Mouse (Mus musculus) cerebellum, adult 2 months (tissue): ENCODE measurements around the gene Gpr4. TPM values are rescaled to one million over a fixed set of nuclear protein-coding genes. Genes with fewer than 3 reads are reported as not detected.

Source experiments
- DNase-seq, 2 experiments: peaks; one replicate each; pipeline ENCODE4 v3.0.0; 2021
- H3K27ac ChIP-seq: fragments of 200-500 bp; 2 replicates; pipeline ENCODE4 v1.5.1; 2012; ENCODE audit warnings: low read length, control low read depth, inconsistent platforms; ENCODE audit not compliant: insufficient read depth
- H3K27me3 ChIP-seq: fragments of 200-500 bp; 2 replicates; pipeline ENCODE4 v1.6.1; 2012; ENCODE audit warnings: inconsistent platforms, mild to moderate bottlenecking, low read length, moderate library complexity; ENCODE audit not compliant: control insufficient read depth, insufficient read depth
- H3K4me1 ChIP-seq: fragments of 200-500 bp; 2 replicates; pipeline ENCODE4 v1.6.1; 2011; ENCODE audit warnings: low read length; ENCODE audit not compliant: control insufficient read depth, insufficient read depth
- H3K4me3 ChIP-seq: fragments of 200-500 bp; replicated peaks from 2 replicates; pipeline ENCODE3; 2011; ENCODE audit warnings: mild to moderate bottlenecking, low read depth, low read length, control low read depth; ENCODE audit not compliant: insufficient read depth
- CTCF ChIP-seq: fragments of 200-500 bp; IDR thresholded peaks from 2 replicates; pipeline ENCODE4 v1.5.1; 2011; ENCODE audit warnings: low read depth, mild to moderate bottlenecking, control low read depth, low read length, moderate library complexity, borderline replicate concordance; ENCODE audit not compliant: insufficient read depth
- POLR2A ChIP-seq: fragments of 200-500 bp; IDR thresholded peaks from 2 replicates; pipeline ENCODE4 v1.6.1; 2011; ENCODE audit warnings: low read length, control low read depth, borderline replicate concordance; ENCODE audit not compliant: insufficient read depth
- WGBS: fragments of 180-500 bp; shearing (Covaris S2); methylation state at CpG from one replicate; pipeline ENCODE4 v1.1.7; 2018; 5-methylcytosine and 5-hydroxymethylcytosine counted together
- polyA plus RNA-seq: library from polyadenylated mRNA; depleted of rRNA; stranded (reverse); fragments of >200 nt; gene quantifications from 2 replicates; pipeline ENCODE4 v1.2.3, GENCODE M21; 2012

Gene Gpr4
- polyA plus RNA-seq, 1 experiment, result 5.1 TPM

- TF ChIP-seq CTCF (no peak), POLR2A (no peak)
These were observed 2.0 kb downstream of the Gpr4 start for GRCm38 (mm10) chr7:19214369-19214768.

DNA sequence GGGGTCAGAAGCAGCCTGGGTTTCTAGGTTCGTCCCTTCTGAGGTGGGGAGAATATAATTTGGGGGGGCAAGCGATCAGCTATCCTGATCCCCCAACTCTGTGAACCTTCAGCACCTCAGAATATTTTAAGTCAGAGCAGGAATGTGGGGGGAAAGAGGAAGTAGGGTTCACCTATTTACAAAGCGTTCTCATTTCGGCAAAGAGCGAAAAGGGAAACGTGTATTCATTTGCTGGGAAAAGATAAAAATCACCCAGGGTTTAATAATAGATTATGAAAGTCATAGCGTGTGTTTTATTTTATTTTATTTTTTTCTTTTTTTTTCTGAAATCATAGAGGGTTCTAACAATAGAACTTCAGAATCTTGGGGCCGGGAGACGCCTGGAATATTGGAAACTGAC, 2.6 kb downstream of the Gpr4 start:
- no peak for DNase-seq
- 72% methylated on average over 9 of the region's 9 CpGs for WGBS
- TF ChIP-seq POLR2A (no peak), CTCF (no peak)
- Histone ChIP-seq H3K27ac (no peak overlapping the region), H3K27me3 (no peaks in the 10 kb centered on the region), H3K4me1 (no peaks in the 10 kb centered on the region; the same call in 1 of the 2 replicates), H3K4me3 (no peak overlapping the region)

More at GRCm38 (mm10) chr7:19214369-19214768, 2.0 kb downstream of the Gpr4 start:
- 51% methylated on average over 7 of the region's 7 CpGs for WGBS
- Histone ChIP-seq H3K27ac (no peak overlapping the region), H3K4me3 (no peak overlapping the region), H3K4me1 (no peaks in the 10 kb centered on the region; the same call in 1 of the 2 replicates), H3K27me3 (no peaks in the 10 kb centered on the region)
- no peak for DNase-seq

DNA sequence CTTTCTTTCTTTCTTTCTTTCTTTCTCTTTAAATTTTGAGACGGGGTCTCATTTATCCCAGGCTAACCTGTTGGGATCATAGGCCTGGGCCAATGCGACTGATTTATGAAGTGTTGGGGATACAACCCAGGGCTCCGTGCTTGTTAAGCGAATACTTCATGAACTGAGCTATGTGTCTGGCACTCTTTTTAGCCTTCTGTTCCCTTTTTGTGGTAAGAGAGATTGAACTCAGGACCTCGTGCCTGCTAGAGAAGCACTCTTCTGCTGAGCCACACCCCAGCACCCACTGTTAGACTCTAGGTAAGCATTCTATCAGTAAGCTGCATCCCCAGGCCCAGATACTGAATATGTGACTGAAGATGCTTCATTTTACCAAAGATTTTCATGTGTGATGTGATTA, 5.2 kb downstream of the Gpr4 start:
- no peak for TF ChIP-seq POLR2A
- no peak for TF ChIP-seq CTCF
- no peak for DNase-seq
- Histone ChIP-seq H3K27me3 (no peaks in the 10 kb centered on the region), H3K4me3 (no peak overlapping the region), H3K4me1 (no peaks in the 10 kb centered on the region; the same call in 1 of the 2 replicates), H3K27ac (no peak overlapping the region)
- 64% methylated on average over 5 of the region's 5 CpGs for WGBS

- no peak overlapping the region for H3K4me3 ChIP-seq
- no peak for DNase-seq
- no peak overlapping the region for H3K27ac ChIP-seq
- 3% methylated on average over 2 of the region's 3 CpGs for WGBS
- no peak for TF ChIP-seq POLR2A
- TF ChIP-seq CTCF, result no peak
- H3K27me3 ChIP-seq, result no peaks in the 10 kb centered on the region
- H3K4me1 ChIP-seq, result no peaks in the 10 kb centered on the region; the same call in 1 of the 2 replicates
These were observed 5.6 kb downstream of the Gpr4 start for GRCm38 (mm10) chr7:19217944-19218343.

- no peaks in the 10 kb centered on the region for H3K4me1 ChIP-seq
- WGBS, result 71% methylated on average over 3 of the region's 3 CpGs
- H3K27ac ChIP-seq, result no peak overlapping the region
- DNase-seq, result no peak
- H3K4me3 ChIP-seq, result no peak overlapping the region
- no peaks in the 10 kb centered on the region for H3K27me3 ChIP-seq
- TF ChIP-seq POLR2A (no peak), CTCF (no peak)
These were observed 7.7 kb downstream of the Gpr4 start for GRCm38 (mm10) chr7:19220061-19220460.

- Histone ChIP-seq H3K4me1 (peaks cover 6% of the 10 kb centered on the region; the same call in 1 of the 2 replicates), H3K4me3 (no peak overlapping the region), H3K27ac (no peak overlapping the region), H3K27me3 (no peaks in the 10 kb centered on the region)
- no peak for DNase-seq
- TF ChIP-seq CTCF (no peak), POLR2A (no peak)
- WGBS, result 95% methylated on average over 16 of the region's 16 CpGs
These were observed 9.9 kb downstream of the Gpr4 start for GRCm38 (mm10) chr7:19222189-19222588.

DNA sequence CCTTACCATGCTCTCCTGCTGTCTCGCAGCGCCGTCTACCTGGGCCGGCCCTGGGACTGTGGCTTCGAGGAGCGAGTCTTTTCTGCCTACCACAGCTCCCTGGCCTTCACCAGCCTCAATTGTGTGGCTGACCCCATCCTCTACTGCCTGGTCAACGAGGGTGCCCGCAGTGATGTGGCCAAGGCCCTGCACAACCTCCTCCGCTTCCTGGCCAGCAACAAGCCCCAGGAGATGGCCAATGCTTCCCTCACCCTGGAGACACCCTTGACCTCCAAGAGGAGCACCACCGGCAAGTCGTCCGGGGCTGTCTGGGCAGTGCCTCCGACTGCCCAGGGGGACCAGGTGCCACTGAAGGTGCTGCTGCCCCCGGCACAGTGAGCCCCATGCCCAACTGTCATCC, 10.5 kb downstream of the Gpr4 start:
- no peaks in the 10 kb centered on the region for H3K27me3 ChIP-seq
- no peak for DNase-seq
- H3K4me1 ChIP-seq, result peaks cover 6% of the 10 kb centered on the region; the same call in 1 of the 2 replicates
- H3K27ac ChIP-seq, result no peak overlapping the region
- TF ChIP-seq POLR2A, result no peak
- TF ChIP-seq CTCF, result no peak
- no peak overlapping the region for H3K4me3 ChIP-seq
- 81% methylated on average over 14 of the region's 14 CpGs for WGBS

DNA sequence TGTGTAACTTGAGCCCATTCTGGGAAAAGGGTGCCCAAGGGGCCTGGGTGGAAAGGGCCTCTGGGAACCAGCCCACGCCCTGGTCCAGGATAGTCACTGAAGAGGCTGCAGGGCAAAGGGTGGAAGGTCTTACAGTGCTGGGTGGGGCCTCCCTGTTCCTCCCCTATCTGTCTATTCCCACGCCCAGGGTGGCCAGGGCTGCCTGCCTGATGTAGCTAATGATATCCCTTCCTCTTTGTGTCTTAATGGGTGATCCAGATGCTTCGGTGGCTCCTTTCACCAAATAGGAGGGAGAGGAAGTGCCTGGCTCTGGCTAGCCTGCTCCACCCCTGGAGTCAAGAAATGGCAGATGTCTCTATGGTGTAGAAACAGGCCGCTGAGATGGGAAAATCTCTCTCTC, 12.6 kb downstream of the Gpr4 start:
- peaks cover 6% of the 10 kb centered on the region; the same call in 1 of the 2 replicates for H3K4me1 ChIP-seq
- no peak for DNase-seq
- H3K4me3 ChIP-seq, result no peak overlapping the region
- WGBS, result 82% methylated on average over 4 of the region's 4 CpGs
- H3K27ac ChIP-seq, result no peak overlapping the region
- no peaks in the 10 kb centered on the region for H3K27me3 ChIP-seq
- no peak for TF ChIP-seq POLR2A
- TF ChIP-seq CTCF, result no peak
